Mouse (Mus musculus): ENCODE results near the gene Cacnb1. TPM values are rescaled to one million over a fixed set of nuclear protein-coding genes. Genes with fewer than 3 reads are reported as not detected.

Cacnb1 gene
- polyA plus RNA-seq, 1 experiment from 2014 or later = 7.5 TPM

- Histone ChIP-seq H3K27ac (no peak overlapping the region), H3K4me3 (replicated peaks) (no peak overlapping the region), H3K9ac (no peak overlapping the region), H3K4me2 (replicated peaks) (no peak overlapping the region), H3K4me1 (replicated peaks) (no peaks in the 10 kb centered on the region), H3K9me3 (no peaks in the 10 kb centered on the region), H3K36me3 (no peaks in the 10 kb centered on the region), H3K27me3 (replicated peaks) (no peaks in the 10 kb centered on the region)
- 55% methylated on average over 6 of the region's 6 CpGs for WGBS
- ATAC-seq = no peak
These were observed 65.8 kb downstream of the Cacnb1 start for GRCm38 (mm10) chr11:97956905-97957560.

GRCm38 (mm10) chr11:97955915-97956314 is 66.9 kb downstream of the Cacnb1 start:
- H3K36me3 ChIP-seq = no peaks in the 10 kb centered on the region
- H3K9me3 ChIP-seq = no peaks in the 10 kb centered on the region
- no peaks in the 10 kb centered on the region for H3K4me1 ChIP-seq (replicated peaks)
- H3K27ac ChIP-seq = no peak overlapping the region
- no peak overlapping the region for H3K9ac ChIP-seq
- H3K4me2 ChIP-seq (replicated peaks) = no peak overlapping the region
- H3K27me3 ChIP-seq (replicated peaks) = no peaks in the 10 kb centered on the region
- no peak for ATAC-seq
- H3K4me3 ChIP-seq (replicated peaks) = no peak overlapping the region
- WGBS = 58% methylated on average over 4 of the region's 4 CpGs

- ATAC-seq = no peak
- H3K9me3 ChIP-seq = no peaks in the 10 kb centered on the region
- H3K27ac ChIP-seq = no peak overlapping the region
- no peak overlapping the region for H3K9ac ChIP-seq
- no peak overlapping the region for H3K4me2 ChIP-seq (replicated peaks)
- H3K4me1 ChIP-seq (replicated peaks) = no peaks in the 10 kb centered on the region
- H3K27me3 ChIP-seq (replicated peaks) = no peaks in the 10 kb centered on the region
- 83% methylated on average over 9 of the region's 9 CpGs for WGBS
- H3K4me3 ChIP-seq (replicated peaks) = no peak overlapping the region
- H3K36me3 ChIP-seq = no peaks in the 10 kb centered on the region
These were observed 67.5 kb downstream of the Cacnb1 start for GRCm38 (mm10) chr11:97955146-97955902.

GRCm38 (mm10) chr11:97954469-97955141 is 68.2 kb downstream of the Cacnb1 start:
- no peak overlapping the region for H3K27ac ChIP-seq
- 55% methylated on average over 14 of the region's 14 CpGs for WGBS
- H3K9ac ChIP-seq = no peak overlapping the region
- no peaks in the 10 kb centered on the region for H3K36me3 ChIP-seq
- no peak overlapping the region for H3K4me2 ChIP-seq (replicated peaks)
- ATAC-seq = no peak
- no peaks in the 10 kb centered on the region for H3K27me3 ChIP-seq (replicated peaks)
- H3K4me1 ChIP-seq (replicated peaks) = 0 out of 2 replicates have a peak, but pooled peaks cover 2% of the 10 kb centered on the region
- H3K9me3 ChIP-seq = no peaks in the 10 kb centered on the region
- no peak overlapping the region for H3K4me3 ChIP-seq (replicated peaks)

- Histone ChIP-seq H3K4me2 (replicated peaks) (no peak overlapping the region), H3K4me1 (replicated peaks) (0 out of 2 replicates have a peak, but pooled peaks cover 2% of the 10 kb centered on the region), H3K36me3 (no peaks in the 10 kb centered on the region), H3K27me3 (replicated peaks) (no peaks in the 10 kb centered on the region), H3K9ac (no peak overlapping the region), H3K27ac (no peak overlapping the region), H3K9me3 (no peaks in the 10 kb centered on the region), H3K4me3 (replicated peaks) (no peak overlapping the region)
- WGBS = 87% methylated on average over 6 of the region's 6 CpGs
- ATAC-seq = no peak
These were observed 68.9 kb downstream of the Cacnb1 start for GRCm38 (mm10) chr11:97953939-97954275.

- no peak for ATAC-seq
- no peak overlapping the region for H3K9ac ChIP-seq
- WGBS = 81% methylated on average over 16 of the region's 16 CpGs
These were observed 69.5 kb downstream of the Cacnb1 start for GRCm38 (mm10) chr11:97953179-97953938.

GRCm38 (mm10) chr11:97952367-97953006 is 70.3 kb downstream of the Cacnb1 start:
- Histone ChIP-seq H3K4me1 (replicated peaks) (0 out of 2 replicates have a peak, but pooled peaks cover 2% of the 10 kb centered on the region), H3K9ac (no peak overlapping the region), H3K36me3 (no peaks in the 10 kb centered on the region), H3K4me2 (replicated peaks) (no peak overlapping the region), H3K9me3 (no peaks in the 10 kb centered on the region), H3K27ac (no peak overlapping the region), H3K27me3 (replicated peaks) (no peaks in the 10 kb centered on the region), H3K4me3 (replicated peaks) (no peak overlapping the region)
- WGBS = 91% methylated on average over 1 of the region's 1 CpGs
- ATAC-seq = no peak

More at GRCm38 (mm10) chr11:97953179-97953938, 69.5 kb downstream of the Cacnb1 start:
- H3K27ac ChIP-seq = no peak overlapping the region
- H3K9me3 ChIP-seq = no peaks in the 10 kb centered on the region
- no peak overlapping the region for H3K4me3 ChIP-seq (replicated peaks)
- H3K4me1 ChIP-seq (replicated peaks) = 0 out of 2 replicates have a peak, but pooled peaks cover 2% of the 10 kb centered on the region
- H3K4me2 ChIP-seq (replicated peaks) = no peak overlapping the region
- no peaks in the 10 kb centered on the region for H3K27me3 ChIP-seq (replicated peaks)
- no peaks in the 10 kb centered on the region for H3K36me3 ChIP-seq

Other genes starting within 250 kb of the Cacnb1 start
- 0.24 TPM in 1 of 2 replicates, not detected in the other for gene 1700001P01Rik, start 247.1 kb downstream of the Cacnb1 start, polyA plus RNA-seq (2015; fragmentation: Nextera tagmentation; extraction: Ambion mirVana)
- gene Rpl23, start 240.6 kb downstream of the Cacnb1 start, polyA plus RNA-seq (2015; fragmentation: Nextera tagmentation; extraction: Ambion mirVana) = 530 and 606 TPM in 2 replicates
- gene Lasp1, start 224.0 kb downstream of the Cacnb1 start, polyA plus RNA-seq (2015; fragmentation: Nextera tagmentation; extraction: Ambion mirVana) = 123 and 126 TPM in 2 replicates
- gene B230217C12Rik, start 182.3 kb downstream of the Cacnb1 start, polyA plus RNA-seq (2015; fragmentation: Nextera tagmentation; extraction: Ambion mirVana) = 5.2 and 5.3 TPM in 2 replicates
- gene Fbxo47, start 138.9 kb downstream of the Cacnb1 start, polyA plus RNA-seq (2015; fragmentation: Nextera tagmentation; extraction: Ambion mirVana) = 0.65 and 0.68 TPM in 2 replicates
- 0.47 and 0.49 TPM in 2 replicates for gene Plxdc1, start 36.6 kb downstream of the Cacnb1 start, polyA plus RNA-seq (2015; fragmentation: Nextera tagmentation; extraction: Ambion mirVana)
- gene Arl5c, start 26.9 kb downstream of the Cacnb1 start, polyA plus RNA-seq (2015; fragmentation: Nextera tagmentation; extraction: Ambion mirVana) = 7.6 and 11.8 TPM in 2 replicates
- gene Rpl19, start 3.7 kb upstream of the Cacnb1 start, polyA plus RNA-seq (2015; fragmentation: Nextera tagmentation; extraction: Ambion mirVana) = 1,063 and 1,131 TPM in 2 replicates
- 0.16 and 0.29 TPM in 2 replicates for gene Stac2, start 30.4 kb upstream of the Cacnb1 start, polyA plus RNA-seq (2015; fragmentation: Nextera tagmentation; extraction: Ambion mirVana)
- 10.4 and 14.9 TPM in 2 replicates for gene Fbxl20, start 127.4 kb upstream of the Cacnb1 start, polyA plus RNA-seq (2015; fragmentation: Nextera tagmentation; extraction: Ambion mirVana)
- 53.6 and 63.0 TPM in 2 replicates for gene Med1, start 170.3 kb upstream of the Cacnb1 start, polyA plus RNA-seq (2015; fragmentation: Nextera tagmentation; extraction: Ambion mirVana)
- 8.5 and 9.4 TPM in 2 replicates for gene Cdk12, start 180.0 kb upstream of the Cacnb1 start, polyA plus RNA-seq (2015; fragmentation: Nextera tagmentation; extraction: Ambion mirVana)